Mouse (Mus musculus) myocyte (in vitro differentiated cells): Measurements from ENCODE around the gene Srms. TPM values are rescaled to one million over a fixed set of nuclear protein-coding genes. Genes with fewer than 3 reads are reported as not detected.

Source experiments
- H3K27me3 ChIP-seq: one replicate; pipeline ENCODE4 v1.6.1; 2011; ENCODE audit not compliant: control insufficient read depth, insufficient read depth, insufficient read length
- H3K36me3 ChIP-seq: one replicate; pipeline ENCODE4 v1.6.1; 2011; ENCODE audit not compliant: control insufficient read depth, insufficient read depth
- H3K4me2 ChIP-seq: one replicate; pipeline ENCODE4 v1.6.1; 2011; ENCODE audit warnings: low read depth, control low read depth
- H3K4me3 ChIP-seq: one replicate; pipeline ENCODE4 v1.5.1; 2011; ENCODE audit warnings: mild to moderate bottlenecking, control low read depth, moderate library complexity
- H3K79me2 ChIP-seq: one replicate; pipeline ENCODE4 v1.6.1; 2011; ENCODE audit not compliant: control insufficient read depth, insufficient read depth
- H3ac ChIP-seq: one replicate; pipeline ENCODE4 v1.6.1; 2011; ENCODE audit not compliant: control insufficient read depth, insufficient read length
- CEBPB ChIP-seq: IDR thresholded peaks from 2 replicates; pipeline ENCODE4 v1.6.1; 2011; ENCODE audit warnings: mild to moderate bottlenecking, moderate library complexity; ENCODE audit not compliant: poor library complexity, insufficient read depth, severe bottlenecking
- E2F4 ChIP-seq: IDR thresholded peaks from one replicate; pipeline ENCODE4 v1.6.1; 2011; ENCODE audit warnings: mild to moderate bottlenecking, control low read depth, moderate library complexity; ENCODE audit not compliant: insufficient read depth
- MAX ChIP-seq: IDR thresholded peaks from one replicate; pipeline ENCODE4 v1.6.1; 2011; ENCODE audit warnings: low read depth, mild to moderate bottlenecking, control low read depth
- MYOD1 ChIP-seq, 3 experiments: IDR thresholded peaks; one replicate each; pipeline ENCODE4 v1.6.1; 2011; ENCODE audit warnings: control low read depth in 2 of 3, low read depth in 2 of 3, mild to moderate bottlenecking in 2 of 3, moderate library complexity in 1 of 3; ENCODE audit not compliant: insufficient read length in 2 of 3, control insufficient read depth in 1 of 3
- MYOG ChIP-seq, 3 experiments: IDR thresholded peaks; one replicate each; pipeline ENCODE4 v1.6.1; 2011; ENCODE audit warnings: control low read depth in 2 of 3, low read depth in 2 of 3, mild to moderate bottlenecking in 2 of 3; ENCODE audit not compliant: insufficient read length in 2 of 3, control insufficient read depth in 1 of 3, insufficient read depth in 1 of 3
- POLR2A ChIP-seq: IDR thresholded peaks from one replicate; pipeline ENCODE4 v1.6.1; 2011; ENCODE audit warnings: low read depth, mild to moderate bottlenecking, control low read depth, moderate library complexity; ENCODE audit not compliant: insufficient read length
- POLR2AphosphoS2 ChIP-seq: IDR thresholded peaks from one replicate; pipeline ENCODE4 v1.6.1; 2011; ENCODE audit warnings: low read depth, control low read depth; ENCODE audit not compliant: insufficient read length
- REST ChIP-seq: IDR thresholded peaks from one replicate; pipeline ENCODE4 v1.6.1; 2011; ENCODE audit warnings: mild to moderate bottlenecking, control low read depth, moderate library complexity; ENCODE audit not compliant: insufficient read depth, insufficient read length
- SRF ChIP-seq: IDR thresholded peaks from one replicate; pipeline ENCODE4 v1.6.1; 2011; ENCODE audit warnings: low read depth; ENCODE audit not compliant: control insufficient read depth, insufficient read length
- TCF12 ChIP-seq: IDR thresholded peaks from one replicate; pipeline ENCODE4 v1.6.1; 2011; ENCODE audit warnings: mild to moderate bottlenecking, control low read depth; ENCODE audit not compliant: poor library complexity, insufficient read depth, severe bottlenecking
- TCF3 ChIP-seq: IDR thresholded peaks from one replicate; pipeline ENCODE4 v1.6.1; 2011; ENCODE audit warnings: low read depth, control low read depth; ENCODE audit not compliant: insufficient read length
- USF1 ChIP-seq: IDR thresholded peaks from one replicate; pipeline ENCODE4 v1.6.1; 2011; ENCODE audit warnings: low read depth, mild to moderate bottlenecking, control low read depth, moderate library complexity
- polyA plus RNA-seq: library from polyadenylated mRNA; unstranded; fragments of >200 nt; fragmentation: generic; extraction: Trizol; gene quantifications from one replicate; pipeline ENCODE4 v1.2.1, GENCODE M21; 2012; ENCODE audit warnings: missing spikeins

Gene Srms
- polyA plus RNA-seq, 1 experiment, result not detected

- Histone ChIP-seq H3K27me3 (peaks cover 59% of the 10 kb centered on the region), H3K79me2 (no peaks in the 10 kb centered on the region), H3ac (no peak within 1 kb of the TSS), H3K4me2 (no peak within 1 kb of the TSS), H3K36me3 (no peaks in the 10 kb centered on the region), H3K4me3 (no peak within 1 kb of the TSS)
- TF ChIP-seq E2F4, result no peak
- TF ChIP-seq MYOD1 (IDR thresholded peaks at IDR 0.05; ENCODE audit: control insufficient read depth in 1 of 3, insufficient read length in 2 of 3, low read depth in 2 of 3), result no peak
- TF ChIP-seq USF1, result no peak
- TF ChIP-seq TCF3, result no peak
- TF ChIP-seq MAX, result no peak
- no peak for TF ChIP-seq SRF
- TF ChIP-seq CEBPB, result no peak
- no peak for TF ChIP-seq TCF12
- TF ChIP-seq REST, result no peak
- no peak for TF ChIP-seq MYOG (IDR thresholded peaks at IDR 0.05; ENCODE audit: control insufficient read depth in 1 of 3, insufficient read depth in 1 of 3, insufficient read length in 2 of 3, low read depth in 2 of 3)
- TF ChIP-seq POLR2AphosphoS2, result no peak
- TF ChIP-seq POLR2A, result no peak
Measured at GRCm38 (mm10) chr2:181202422-181202821, 10.6 kb downstream of the Srms start, which contains the start of gene Ptk6. Gene Ptk6 (minus strand): TSS chr2:181202789.

GRCm38 (mm10) chr2:181201606-181202005 lies 11.4 kb downstream of the Srms start:
- no peaks in the 10 kb centered on the region for H3K79me2 ChIP-seq
- no peak overlapping the region for H3K4me2 ChIP-seq
- H3K27me3 ChIP-seq, result peaks cover 51% of the 10 kb centered on the region
- TF ChIP-seq MYOD1 (IDR thresholded peaks at IDR 0.05; ENCODE audit: control insufficient read depth in 1 of 3, insufficient read length in 2 of 3, low read depth in 2 of 3) (no peak), POLR2A (no peak), MYOG (IDR thresholded peaks at IDR 0.05; ENCODE audit: control insufficient read depth in 1 of 3, insufficient read depth in 1 of 3, insufficient read length in 2 of 3, low read depth in 2 of 3) (no peak), TCF3 (no peak), POLR2AphosphoS2 (no peak), SRF (no peak), CEBPB (no peak), MAX (no peak), E2F4 (no peak), REST (no peak), TCF12 (no peak), USF1 (no peak)
- H3K4me3 ChIP-seq, result no peak overlapping the region
- H3ac ChIP-seq, result no peak overlapping the region
- no peaks in the 10 kb centered on the region for H3K36me3 ChIP-seq

- Histone ChIP-seq H3K79me2 (no peaks in the 10 kb centered on the region), H3K36me3 (no peaks in the 10 kb centered on the region), H3K27me3 (peaks cover 33% of the 10 kb centered on the region), H3K4me3 (no peak overlapping the region), H3K4me2 (no peak overlapping the region), H3ac (no peak overlapping the region)
- no peak for TF ChIP-seq POLR2AphosphoS2
- no peak for TF ChIP-seq E2F4
- TF ChIP-seq TCF12, result no peak
- no peak for TF ChIP-seq MYOG (IDR thresholded peaks at IDR 0.05; ENCODE audit: control insufficient read depth in 1 of 3, insufficient read depth in 1 of 3, insufficient read length in 2 of 3, low read depth in 2 of 3)
- TF ChIP-seq MYOD1 (IDR thresholded peaks at IDR 0.05; ENCODE audit: control insufficient read depth in 1 of 3, insufficient read length in 2 of 3, low read depth in 2 of 3), result no peak
- TF ChIP-seq SRF, result no peak
- no peak for TF ChIP-seq REST
- TF ChIP-seq USF1, result no peak
- no peak for TF ChIP-seq TCF3
Measured at GRCm38 (mm10) chr2:181196628-181197300, 16.2 kb downstream of the Srms start.

GRCm38 (mm10) chr2:181193044-181193443 lies 19.9 kb downstream of the Srms start:
- Histone ChIP-seq H3K4me3 (no peak overlapping the region), H3K4me2 (no peak overlapping the region), H3K36me3 (no peaks in the 10 kb centered on the region), H3ac (no peak overlapping the region), H3K79me2 (no peaks in the 10 kb centered on the region), H3K27me3 (peaks cover 11% of the 10 kb centered on the region)
- TF ChIP-seq POLR2A (no peak), CEBPB (no peak), USF1 (no peak), MAX (no peak), E2F4 (no peak), TCF3 (no peak), MYOG (IDR thresholded peaks at IDR 0.05; ENCODE audit: control insufficient read depth in 1 of 3, insufficient read depth in 1 of 3, insufficient read length in 2 of 3, low read depth in 2 of 3) (no peak), SRF (no peak), TCF12 (no peak), REST (no peak), POLR2AphosphoS2 (no peak)
